ENCODE assay signal across 25 mouse cellular contexts in genomic region chr6:48597233-48597625, GRCm38 (mm10). TPM values are rescaled to one million over a fixed set of nuclear protein-coding genes. Genes with fewer than 3 reads are reported as not detected.
DNase-seq lines count a peak whose midpoint lies in the region; TF ChIP-seq lines count a peak whose summit lies in the region.
"Had no signal": no experiment of that assay in that cellular context is flagged by ENCODE, and none has a peak within 500 bp of the region (broad histone marks: within the 10 kb centered on the region; RNA-seq: fewer than 3 reads in every experiment).

No protein-coding gene starts in this region.

- H3K36me3 ChIP-seq in heart, embryonic 10.5 days, result peaks cover 54% of the 10 kb centered on the region
- H3K36me3 ChIP-seq in E14TG2a.4 (ENCODE audit: insufficient read depth, low read length) (peaks cover 9% of the 10 kb centered on the region; the same call in 1 of the 2 replicates), myocyte (ENCODE audit: control insufficient read depth, insufficient read depth) (peaks cover 9% of the 10 kb centered on the region)
- peaks cover 2% of the 10 kb centered on the region for H3K36me3 ChIP-seq in kidney, adult 2 months (ENCODE audit: control insufficient read depth, insufficient read depth, low read length)
- H3K36me3 ChIP-seq: G1E had no signal

- DNase-seq in heart, embryonic 10.5 days (ENCODE audit: low spot score), result no peak
- no peak for DNase-seq in heart, postnatal 4 days
- peak; percentile 79 for DNase-seq in R1 (ENCODE audit: low read depth, low spot score)
- no peak for DNase-seq in left cerebral cortex, adult 2 months (ENCODE audit: extremely low spot score in 1 of 2, low spot score in 2 of 2)
- DNase-seq in ovary, postnatal 36 days (ENCODE audit: low spot score), result no peak
- DNase-seq in kidney, adult 2 months, result no peak
- DNase-seq: adrenal gland, postnatal 14 days; B cell, adult 2 months; gastrocnemius, postnatal 10 days; heart, adult 2 months; heart, postnatal 36 days had no signal

- no peaks in the 10 kb centered on the region for H3K27me3 ChIP-seq in heart, embryonic 10.5 days (ENCODE audit: insufficient read depth, poor library complexity, severe bottlenecking)
- peaks cover 91% of the 10 kb centered on the region for H3K27me3 ChIP-seq in E14TG2a.4 (ENCODE audit: insufficient read depth, low read length)
- no peaks in the 10 kb centered on the region for H3K27me3 ChIP-seq in myocyte (ENCODE audit: control insufficient read depth, insufficient read depth, insufficient read length)
- H3K27me3 ChIP-seq in kidney, adult 2 months (replicated peaks; ENCODE audit: control insufficient read depth, insufficient read depth, low read length), result no peaks in the 10 kb centered on the region
- H3K27me3 ChIP-seq: embryonic facial prominence, embryonic 13.5 days; forebrain, embryonic 12.5 days; heart, embryonic 13.5 days; hindbrain, embryonic 13.5 days had no signal

- no peak overlapping the region for H3ac ChIP-seq in myocyte (ENCODE audit: control insufficient read depth, insufficient read length)

- peaks cover 31% of the 10 kb centered on the region for H3K4me1 ChIP-seq in heart, embryonic 10.5 days
- H3K4me1 ChIP-seq in E14TG2a.4 (replicated peaks; ENCODE audit: low read depth, low read length), result peaks cover 51% of the 10 kb centered on the region
- H3K4me1 ChIP-seq in kidney, adult 2 months (ENCODE audit: control insufficient read depth, insufficient read depth, low read length), result peaks cover 18% of the 10 kb centered on the region

- 89% methylated on average over 27 of the region's 27 CpGs for WGBS in heart, embryonic 10.5 days
- 98% methylated on average over 27 of the region's 27 CpGs for WGBS in kidney, adult 2 months

- peak; percentile 21 for TF ChIP-seq POLR2A in myocyte (IDR thresholded peaks at IDR 0.05; ENCODE audit: insufficient read length, low read depth)
- no peak for TF ChIP-seq POLR2A in kidney, adult 2 months (IDR thresholded peaks at IDR 0.05; ENCODE audit: low read depth, low read length)

- H3K27ac ChIP-seq in heart, embryonic 10.5 days, result no peak overlapping the region
- H3K27ac ChIP-seq in left cerebral cortex, adult 2 months, result no peak overlapping the region
- H3K27ac ChIP-seq in kidney, adult 2 months (ENCODE audit: insufficient read depth, low read depth, low read length), result no peak overlapping the region
- H3K27ac ChIP-seq: embryonic facial prominence, embryonic 13.5 days; forebrain, embryonic 12.5 days; heart, adult 2 months; heart, embryonic 13.5 days; hindbrain, embryonic 13.5 days had no signal

- H3K9me3 ChIP-seq in heart, embryonic 10.5 days, result peaks cover 22% of the 10 kb centered on the region
- H3K9me3 ChIP-seq in E14TG2a.4 (ENCODE audit: low read length), result no peaks in the 10 kb centered on the region
- H3K9me3 ChIP-seq: G1E had no signal

- intact Hi-C loops in left cerebral cortex, adult 2 months (cut with DNase I), result no loop called here

- no peak for TF ChIP-seq CTCF in E14TG2a.4 (conservative IDR thresholded peaks at IDR 0.05; ENCODE audit: low read length)
- TF ChIP-seq CTCF in left cerebral cortex, adult 2 months (IDR thresholded peaks at IDR 0.05), result no peak
- no peak for TF ChIP-seq CTCF in kidney, adult 2 months (conservative IDR thresholded peaks at IDR 0.05; ENCODE audit: insufficient read depth, insufficient read length, low read depth, low read length)

- H3K79me2 ChIP-seq in myocyte (ENCODE audit: control insufficient read depth, insufficient read depth), result peaks cover 21% of the 10 kb centered on the region

- no peak overlapping the region for H3K4me2 ChIP-seq in myocyte (ENCODE audit: low read depth)
- H3K4me2 ChIP-seq: embryonic facial prominence, embryonic 13.5 days; forebrain, embryonic 12.5 days; heart, embryonic 13.5 days; hindbrain, embryonic 13.5 days had no signal

- H3K4me3 ChIP-seq in heart, embryonic 10.5 days, result 0 out of 2 replicates have a peak overlapping the region, but pooled peaks have one; percentile 19
- peak overlapping the region; percentile 72 for H3K4me3 ChIP-seq in E14TG2a.4 (replicated peaks; ENCODE audit: low read length)
- H3K4me3 ChIP-seq in myocyte, result no peak overlapping the region
- no peak overlapping the region for H3K4me3 ChIP-seq in left cerebral cortex, adult 2 months
- H3K4me3 ChIP-seq in kidney, adult 2 months (ENCODE audit: insufficient read depth, low read depth, low read length), result no peak overlapping the region
- H3K4me3 ChIP-seq: embryonic facial prominence, embryonic 13.5 days; forebrain, embryonic 12.5 days; heart, adult 2 months; heart, embryonic 13.5 days; hindbrain, embryonic 13.5 days had no signal

TF ChIP-seq in myocyte, 11 proteins besides CTCF, POLR2A, EP300 and RAD21:
- TF ChIP-seq MYOD1 (IDR thresholded peaks at IDR 0.05; ENCODE audit: control insufficient read depth in 1 of 3, insufficient read length in 2 of 3, low read depth in 2 of 3) (no peak), REST (IDR thresholded peaks at IDR 0.05; ENCODE audit: insufficient read depth, insufficient read length) (no peak), USF1 (IDR thresholded peaks at IDR 0.05; ENCODE audit: low read depth) (no peak)

RNA-seq across cellular contexts. Expression of gene Gm44965, which starts 3.5 kb away (rescaled TPM):
- polyA plus RNA-seq in heart, embryonic 10.5 days (2016; fragmentation: Nextera tagmentation; extraction: Ambion mirVana), result 0.49 TPM in 1 of 2 replicates, not detected in the other
- not detected for total RNA-seq in heart, postnatal 4 days (2021)
- polyA plus RNA-seq in myocyte (2012; fragmentation: generic; extraction: Trizol), result 1.5 TPM
- total RNA-seq in left cerebral cortex, adult 2 months (2021), result not detected
- polyA plus RNA-seq in kidney, adult 2 months (2012; rRNA removed), result 0.42 and 0.49 TPM in 2 replicates
- total RNA-seq: adrenal gland, adult 18-20 months; adrenal gland, postnatal 14 days; G1E; heart, adult 2 months had no signal
- polyA plus RNA-seq: activated CD4-positive, CD25-positive, alpha-beta regulatory T cell, adult 4 months; CD4-positive, CD25-positive, alpha-beta regulatory T cell, adult 4 months; embryonic facial prominence, embryonic 13.5 days; forebrain, embryonic 12.5 days; forebrain, embryonic 16.5 days; frontal cortex, adult 2 months; G1E; heart, adult 2 months; heart, embryonic 13.5 days; heart, postnatal 0 days; hindbrain, embryonic 13.5 days had no signal

RNA-seq across cellular contexts. Expression of gene Repin1, which starts 3.5 kb away (rescaled TPM):
- 31.9 and 33.2 TPM in 2 replicates for polyA plus RNA-seq in heart, embryonic 10.5 days (2016; fragmentation: Nextera tagmentation; extraction: Ambion mirVana)
- total RNA-seq in heart, postnatal 4 days (2021), result 10 to 100 TPM; 30.4 to 31.2 TPM
- polyA plus RNA-seq in myocyte (2012; fragmentation: generic; extraction: Trizol), result 15.3 TPM
- total RNA-seq in left cerebral cortex, adult 2 months (2021), result 10 to 100 TPM; 56.5 to 58.0 TPM
- 49.2 and 73.1 TPM in 2 replicates for polyA plus RNA-seq in kidney, adult 2 months (2012; rRNA removed)
- polyA plus RNA-seq: G1E had no signal

RNA-seq across cellular contexts. Expression of gene Zfp775, which starts 4.6 kb away (rescaled TPM):
- polyA plus RNA-seq in heart, embryonic 10.5 days (2016; fragmentation: Nextera tagmentation; extraction: Ambion mirVana), result 7.7 and 8.9 TPM in 2 replicates
- 1 to 10 TPM; 4.0 to 5.4 TPM for total RNA-seq in heart, postnatal 4 days (2021)
- polyA plus RNA-seq in myocyte (2012; fragmentation: generic; extraction: Trizol), result 4.1 TPM
- total RNA-seq in left cerebral cortex, adult 2 months (2021), result 1 to 10 TPM; 6.3 to 8.3 TPM
- polyA plus RNA-seq in kidney, adult 2 months (2012; rRNA removed), result 4.3 and 6.1 TPM in 2 replicates
- polyA plus RNA-seq: G1E had no signal

RNA-seq across cellular contexts. Expression of gene Gm45021, which starts 7.8 kb away (rescaled TPM):
- not detected in 2 replicates for polyA plus RNA-seq in heart, embryonic 10.5 days (2016; fragmentation: Nextera tagmentation; extraction: Ambion mirVana)
- not detected for total RNA-seq in heart, postnatal 4 days (2021)
- not detected for polyA plus RNA-seq in myocyte (2012; fragmentation: generic; extraction: Trizol)
- total RNA-seq in left cerebral cortex, adult 2 months (2021), result not detected
- not detected in 2 replicates for polyA plus RNA-seq in kidney, adult 2 months (2012; rRNA removed)
- total RNA-seq: adrenal gland, adult 18-20 months; adrenal gland, postnatal 14 days; G1E; gastrocnemius, postnatal 10 days; gastrocnemius, postnatal 4 days; heart, adult 2 months; heart, postnatal 36 days had no signal
- polyA plus RNA-seq: activated CD4-positive, CD25-positive, alpha-beta regulatory T cell, adult 4 months; CD4-positive, CD25-positive, alpha-beta regulatory T cell, adult 4 months; embryonic facial prominence, embryonic 13.5 days; forebrain, embryonic 12.5 days; forebrain, embryonic 16.5 days; frontal cortex, adult 2 months; G1E; heart, adult 2 months; heart, postnatal 0 days had no signal

RNA-seq across cellular contexts. Expression of gene Rarres2, which starts 24.6 kb away (rescaled TPM):
- 10.5 and 18.2 TPM in 2 replicates for polyA plus RNA-seq in heart, embryonic 10.5 days (2016; fragmentation: Nextera tagmentation; extraction: Ambion mirVana)
- total RNA-seq in heart, postnatal 4 days (2021), result 10 to 100 TPM; 69.3 to 70.3 TPM
- polyA plus RNA-seq in myocyte (2012; fragmentation: generic; extraction: Trizol), result 0.17 TPM
- 10 to 100 TPM; 12.3 to 12.8 TPM for total RNA-seq in left cerebral cortex, adult 2 months (2021)
- 87.9 and 89.2 TPM in 2 replicates for polyA plus RNA-seq in kidney, adult 2 months (2012; rRNA removed)
- polyA plus RNA-seq: G1E had no signal

Comparison
In these comparisons a context has a peak if more than half of its experiments do, and no peak if none do; other contexts are left out.
1. H3K4me3 ChIP-seq: peak in heart, embryonic 10.5 days (single experiment) and E14TG2a.4 (single experiment); none in myocyte (single experiment), left cerebral cortex, adult 2 months (single experiment) and kidney, adult 2 months (single experiment).